Mouse (Mus musculus): ENCODE results near the gene Epn2. TPM values are rescaled to one million over a fixed set of nuclear protein-coding genes. Genes with fewer than 3 reads are reported as not detected.

Gene Epn2
- polyA plus RNA-seq, 1 experiment from 2014 or later = 2.8 TPM

- WGBS (ENCODE audit: insufficient replicate concordance) = 46% methylated on average over 7 of the region's 7 CpGs
- Histone ChIP-seq H3K4me3 (ENCODE audit: low read depth, low read length) (no peak overlapping the region), H3K4me1 (ENCODE audit: control insufficient read depth, low read depth, low read length) (no peaks in the 10 kb centered on the region), H3K36me3 (ENCODE audit: control insufficient read depth, insufficient read depth) (no peaks in the 10 kb centered on the region), H3K4me2 (ENCODE audit: low read depth, low read length) (no peak overlapping the region), H3K9ac (ENCODE audit: low read depth, low read length) (no peak overlapping the region), H3K27me3 (ENCODE audit: control insufficient read depth, insufficient read depth, low read depth, low read length) (peaks cover 31% of the 10 kb centered on the region), H3K27ac (ENCODE audit: low read length) (no peak overlapping the region), H3K9me3 (replicated peaks; ENCODE audit: control insufficient read depth, low read length) (no peaks in the 10 kb centered on the region)
- ATAC-seq (ENCODE audit: low read depth) = no peak
These were observed 37.9 kb upstream of the Epn2 start for GRCm38 (mm10) chr11:61617293-61617975.

- Histone ChIP-seq H3K27ac (ENCODE audit: low read length) (no peak overlapping the region), H3K27me3 (ENCODE audit: control insufficient read depth, insufficient read depth, low read depth, low read length) (peaks cover 31% of the 10 kb centered on the region), H3K9ac (ENCODE audit: low read depth, low read length) (no peak overlapping the region), H3K9me3 (replicated peaks; ENCODE audit: control insufficient read depth, low read length) (no peaks in the 10 kb centered on the region), H3K4me3 (ENCODE audit: low read depth, low read length) (no peak overlapping the region), H3K4me2 (ENCODE audit: low read depth, low read length) (no peak overlapping the region), H3K4me1 (ENCODE audit: control insufficient read depth, low read depth, low read length) (no peaks in the 10 kb centered on the region), H3K36me3 (ENCODE audit: control insufficient read depth, insufficient read depth) (no peaks in the 10 kb centered on the region)
- WGBS (ENCODE audit: insufficient replicate concordance) = 44% methylated on average over 9 of the region's 9 CpGs
- ATAC-seq (ENCODE audit: low read depth) = no peak
These were observed 37.2 kb upstream of the Epn2 start for GRCm38 (mm10) chr11:61616523-61617292.

- Histone ChIP-seq H3K4me3 (ENCODE audit: low read depth, low read length) (no peak overlapping the region), H3K9me3 (replicated peaks; ENCODE audit: control insufficient read depth, low read length) (no peaks in the 10 kb centered on the region), H3K4me2 (ENCODE audit: low read depth, low read length) (no peak overlapping the region), H3K27me3 (ENCODE audit: control insufficient read depth, insufficient read depth, low read depth, low read length) (peaks cover 27% of the 10 kb centered on the region), H3K9ac (ENCODE audit: low read depth, low read length) (no peak overlapping the region), H3K36me3 (ENCODE audit: control insufficient read depth, insufficient read depth) (no peaks in the 10 kb centered on the region), H3K4me1 (ENCODE audit: control insufficient read depth, low read depth, low read length) (no peaks in the 10 kb centered on the region), H3K27ac (ENCODE audit: low read length) (no peak overlapping the region)
- no peak for ATAC-seq (ENCODE audit: low read depth)
- 11% methylated on average over 19 of the region's 22 CpGs for WGBS (ENCODE audit: insufficient replicate concordance)
These were observed 36.4 kb upstream of the Epn2 start for GRCm38 (mm10) chr11:61615686-61616522.

GRCm38 (mm10) chr11:61614401-61614800 is 34.9 kb upstream of the Epn2 start:
- Histone ChIP-seq H3K9me3 (replicated peaks; ENCODE audit: control insufficient read depth, low read length) (no peaks in the 10 kb centered on the region), H3K27me3 (ENCODE audit: control insufficient read depth, insufficient read depth, low read depth, low read length) (peaks cover 25% of the 10 kb centered on the region), H3K36me3 (ENCODE audit: control insufficient read depth, insufficient read depth) (no peaks in the 10 kb centered on the region), H3K27ac (ENCODE audit: low read length) (no peak overlapping the region), H3K9ac (ENCODE audit: low read depth, low read length) (no peak overlapping the region), H3K4me1 (ENCODE audit: control insufficient read depth, low read depth, low read length) (no peaks in the 10 kb centered on the region), H3K4me2 (ENCODE audit: low read depth, low read length) (no peak overlapping the region), H3K4me3 (ENCODE audit: low read depth, low read length) (no peak overlapping the region)
- WGBS (ENCODE audit: insufficient replicate concordance) = 32% methylated on average over 5 of the region's 5 CpGs
- ATAC-seq (ENCODE audit: low read depth) = no peak

GRCm38 (mm10) chr11:61612116-61612635 is 32.7 kb upstream of the Epn2 start:
- H3K4me3 ChIP-seq (ENCODE audit: low read depth, low read length) = no peak overlapping the region
- no peaks in the 10 kb centered on the region for H3K9me3 ChIP-seq (replicated peaks; ENCODE audit: control insufficient read depth, low read length)
- H3K27ac ChIP-seq (ENCODE audit: low read length) = no peak overlapping the region
- no peaks in the 10 kb centered on the region for H3K4me1 ChIP-seq (ENCODE audit: control insufficient read depth, low read depth, low read length)
- ATAC-seq (ENCODE audit: low read depth) = no peak
- no peaks in the 10 kb centered on the region for H3K36me3 ChIP-seq (ENCODE audit: control insufficient read depth, insufficient read depth)
- H3K9ac ChIP-seq (ENCODE audit: low read depth, low read length) = no peak overlapping the region
- 54% methylated on average over 4 of the region's 4 CpGs for WGBS (ENCODE audit: insufficient replicate concordance)
- no peak overlapping the region for H3K4me2 ChIP-seq (ENCODE audit: low read depth, low read length)
- H3K27me3 ChIP-seq (ENCODE audit: control insufficient read depth, insufficient read depth, low read depth, low read length) = peaks cover 18% of the 10 kb centered on the region

- Histone ChIP-seq H3K9ac (ENCODE audit: low read depth, low read length) (no peak overlapping the region), H3K27me3 (ENCODE audit: control insufficient read depth, insufficient read depth, low read depth, low read length) (peaks cover 11% of the 10 kb centered on the region), H3K36me3 (ENCODE audit: control insufficient read depth, insufficient read depth) (no peaks in the 10 kb centered on the region), H3K9me3 (replicated peaks; ENCODE audit: control insufficient read depth, low read length) (no peaks in the 10 kb centered on the region), H3K4me2 (ENCODE audit: low read depth, low read length) (no peak overlapping the region), H3K4me1 (ENCODE audit: control insufficient read depth, low read depth, low read length) (no peaks in the 10 kb centered on the region), H3K4me3 (ENCODE audit: low read depth, low read length) (no peak overlapping the region), H3K27ac (ENCODE audit: low read length) (no peak overlapping the region)
- no peak for ATAC-seq (ENCODE audit: low read depth)
- 54% methylated on average over 3 of the region's 3 CpGs for WGBS (ENCODE audit: insufficient replicate concordance)
These were observed 31.7 kb upstream of the Epn2 start for GRCm38 (mm10) chr11:61611197-61611596.

- H3K9ac ChIP-seq (ENCODE audit: low read depth, low read length) = no peak overlapping the region
- H3K9me3 ChIP-seq (replicated peaks; ENCODE audit: control insufficient read depth, low read length) = no peaks in the 10 kb centered on the region
- no peaks in the 10 kb centered on the region for H3K4me1 ChIP-seq (ENCODE audit: control insufficient read depth, low read depth, low read length)
- no peak overlapping the region for H3K4me3 ChIP-seq (ENCODE audit: low read depth, low read length)
- no peak overlapping the region for H3K4me2 ChIP-seq (ENCODE audit: low read depth, low read length)
- no peak overlapping the region for H3K27ac ChIP-seq (ENCODE audit: low read length)
- no peak for ATAC-seq (ENCODE audit: low read depth)
- peaks cover 3% of the 10 kb centered on the region for H3K27me3 ChIP-seq (ENCODE audit: control insufficient read depth, insufficient read depth, low read depth, low read length)
- H3K36me3 ChIP-seq (ENCODE audit: control insufficient read depth, insufficient read depth) = no peaks in the 10 kb centered on the region
- 63% methylated on average over 4 of the region's 4 CpGs for WGBS (ENCODE audit: insufficient replicate concordance)
These were observed 28.6 kb upstream of the Epn2 start for GRCm38 (mm10) chr11:61608072-61608471.

- H3K4me2 ChIP-seq (ENCODE audit: low read depth, low read length) = no peak overlapping the region
These were observed 23.2 kb upstream of the Epn2 start for GRCm38 (mm10) chr11:61602705-61603104.

More at GRCm38 (mm10) chr11:61602705-61603104, 23.2 kb upstream of the Epn2 start:
- no peaks in the 10 kb centered on the region for H3K4me1 ChIP-seq (ENCODE audit: control insufficient read depth, low read depth, low read length)
- H3K9ac ChIP-seq (ENCODE audit: low read depth, low read length) = no peak overlapping the region
- 24% methylated on average over 7 of the region's 7 CpGs for WGBS (ENCODE audit: insufficient replicate concordance)
- H3K9me3 ChIP-seq (replicated peaks; ENCODE audit: control insufficient read depth, low read length) = no peaks in the 10 kb centered on the region
- no peaks in the 10 kb centered on the region for H3K36me3 ChIP-seq (ENCODE audit: control insufficient read depth, insufficient read depth)
- H3K27ac ChIP-seq (ENCODE audit: low read length) = no peak overlapping the region
- ATAC-seq (ENCODE audit: low read depth) = no peak
- no peak overlapping the region for H3K4me3 ChIP-seq (ENCODE audit: low read depth, low read length)
- H3K27me3 ChIP-seq (ENCODE audit: control insufficient read depth, insufficient read depth, low read depth, low read length) = peaks cover 6% of the 10 kb centered on the region
